Mouse (Mus musculus) heart, adult 10 weeks (tissue): ENCODE measurements around the gene Mtmr10. TPM values are rescaled to one million over a fixed set of nuclear protein-coding genes. Genes with fewer than 3 reads are reported as not detected.

Experiments
- polyA plus RNA-seq: library from polyadenylated mRNA; stranded (reverse); fragments of 350-450 nt; fragmentation: Illumina TruSeq; extraction: RNeasy Lipid Tissue Mini Kit (QIAGEN cat#74804); gene quantifications from one replicate; pipeline ENCODE4 v1.2.3, GENCODE M21; 2014; ENCODE audit warnings: low read depth, low replicate concordance

Gene Mtmr10
- polyA plus RNA-seq, result 9.2 TPM

GRCm38 (mm10) chr7:64287414-64288091 is at the start of gene Mtmr10:
Mtmr10 (plus strand) TSS chr7:64287653.

GRCm38 (mm10) chr7:64373830-64374562 is 86.5 kb downstream of the Mtmr10 start, which contains the start of gene Fan1:
Fan1 (minus strand) TSS chr7:64374095.

Other genes with a start within 250 kb of the Mtmr10 start
- not detected for gene Trpm1, start 133.8 kb upstream of the Mtmr10 start, polyA plus RNA-seq
- gene Fan1, start 86.4 kb downstream of the Mtmr10 start, polyA plus RNA-seq, result 5.5 TPM
- gene Mphosph10, start 104.6 kb downstream of the Mtmr10 start, polyA plus RNA-seq, result 14.3 TPM
- 231 TPM for gene Mcee, start 105.0 kb downstream of the Mtmr10 start, polyA plus RNA-seq
- 1.5 TPM for gene Apba2, start 214.1 kb downstream of the Mtmr10 start, polyA plus RNA-seq